ENCODE assay signal across 9 mouse cellular contexts in genomic region chr10:122018594-122019048, GRCm38 (mm10). TPM values are rescaled to one million over a fixed set of nuclear protein-coding genes. Genes with fewer than 3 reads are reported as not detected.
DNase-seq lines count a peak whose midpoint lies in the region; ATAC-seq and TF ChIP-seq lines count a peak whose summit lies in the region.
"Had no signal": no experiment of that assay in that cellular context is flagged by ENCODE, and none has a peak within 500 bp of the region (broad histone marks: within the 10 kb centered on the region; RNA-seq: fewer than 3 reads in every experiment).

No protein-coding gene starts in this region.

- H3K27me3 ChIP-seq in forebrain, embryonic 13.5 days: no peaks in the 10 kb centered on the region
- no peaks in the 10 kb centered on the region for H3K27me3 ChIP-seq in forebrain, embryonic 11.5 days (ENCODE audit: control insufficient read depth, insufficient read depth, low read length)
- no peaks in the 10 kb centered on the region for H3K27me3 ChIP-seq in embryonic facial prominence, embryonic 13.5 days
- H3K27me3 ChIP-seq in liver, embryonic 11.5 days (replicated peaks; ENCODE audit: control insufficient read depth, insufficient read depth, low read length): no peaks in the 10 kb centered on the region
- no peaks in the 10 kb centered on the region for H3K27me3 ChIP-seq in neural tube, embryonic 14.5 days (ENCODE audit: control insufficient read depth, insufficient read depth, low read length)

- peak; percentile 62 for ATAC-seq in forebrain, embryonic 13.5 days
- no peak for ATAC-seq in forebrain, embryonic 11.5 days (replicated peaks; ENCODE audit: low FRiP score)
- ATAC-seq in embryonic facial prominence, embryonic 13.5 days (ENCODE audit: insufficient number of reproducible peaks, insufficient read depth, low FRiP score, low TSS enrichment, low read depth): peak; percentile 26; the same call in 1 of the 2 replicates
- peak; percentile 20; the same call in 1 of the 2 replicates for ATAC-seq in liver, embryonic 11.5 days (replicated peaks; ENCODE audit: low FRiP score)
- peak; percentile 83; the same call in 1 of the 2 replicates for ATAC-seq in neural tube, embryonic 14.5 days (ENCODE audit: low read depth)
- ATAC-seq in activated CD4-positive, CD25-positive, alpha-beta regulatory T cell, adult 4 months: no peak

- no peak overlapping the region for H3K4me2 ChIP-seq in forebrain, embryonic 13.5 days
- no peak overlapping the region for H3K4me2 ChIP-seq in forebrain, embryonic 11.5 days (ENCODE audit: low read depth, low read length, severe bottlenecking)
- peak overlapping the region; percentile 4 for H3K4me2 ChIP-seq in embryonic facial prominence, embryonic 13.5 days
- H3K4me2 ChIP-seq in liver, embryonic 11.5 days: no peak overlapping the region
- H3K4me2 ChIP-seq in neural tube, embryonic 14.5 days (ENCODE audit: low read depth, low read length): no peak overlapping the region

- H3K4me1 ChIP-seq in forebrain, embryonic 13.5 days: peaks cover 8% of the 10 kb centered on the region
- no peaks in the 10 kb centered on the region for H3K4me1 ChIP-seq in forebrain, embryonic 11.5 days (replicated peaks; ENCODE audit: control insufficient read depth, insufficient read depth, low read length)
- peaks cover 24% of the 10 kb centered on the region for H3K4me1 ChIP-seq in embryonic facial prominence, embryonic 13.5 days
- peaks cover 17% of the 10 kb centered on the region for H3K4me1 ChIP-seq in liver, embryonic 11.5 days (replicated peaks; ENCODE audit: control insufficient read depth, insufficient read depth, low read length)
- H3K4me1 ChIP-seq in neural tube, embryonic 14.5 days (ENCODE audit: control insufficient read depth, insufficient read depth, low read length): peaks cover 10% of the 10 kb centered on the region

- no peak overlapping the region for H3K27ac ChIP-seq in forebrain, embryonic 13.5 days
- no peak overlapping the region for H3K27ac ChIP-seq in forebrain, embryonic 11.5 days (ENCODE audit: low read depth, low read length)
- H3K27ac ChIP-seq in embryonic facial prominence, embryonic 13.5 days: peak overlapping the region; percentile 63
- H3K27ac ChIP-seq in liver, embryonic 11.5 days (ENCODE audit: low read depth, low read length): peak overlapping the region; percentile 13; the same call in 1 of the 2 replicates
- peak overlapping the region; percentile 46; the same call in 1 of the 2 replicates for H3K27ac ChIP-seq in neural tube, embryonic 14.5 days (ENCODE audit: low read depth, low read length)
- H3K27ac ChIP-seq in layer of hippocampus, adult 2 months: no peak overlapping the region
- H3K27ac ChIP-seq: macrophage had no signal

- no peak overlapping the region for H3K4me3 ChIP-seq in forebrain, embryonic 13.5 days
- H3K4me3 ChIP-seq in forebrain, embryonic 11.5 days (ENCODE audit: low read depth, low read length): no peak overlapping the region
- no peak overlapping the region for H3K4me3 ChIP-seq in embryonic facial prominence, embryonic 13.5 days
- no peak overlapping the region for H3K4me3 ChIP-seq in liver, embryonic 11.5 days (ENCODE audit: low read depth, low read length)
- H3K4me3 ChIP-seq in neural tube, embryonic 14.5 days (ENCODE audit: low read depth, low read length): no peak overlapping the region
- no peak overlapping the region for H3K4me3 ChIP-seq in layer of hippocampus, adult 2 months

- H3K9me3 ChIP-seq in forebrain, embryonic 13.5 days (replicated peaks): no peaks in the 10 kb centered on the region
- H3K9me3 ChIP-seq in forebrain, embryonic 11.5 days (ENCODE audit: control insufficient read depth, low read length): no peaks in the 10 kb centered on the region
- no peaks in the 10 kb centered on the region for H3K9me3 ChIP-seq in embryonic facial prominence, embryonic 13.5 days
- no peaks in the 10 kb centered on the region for H3K9me3 ChIP-seq in liver, embryonic 11.5 days (ENCODE audit: control insufficient read depth, low read length)
- no peaks in the 10 kb centered on the region for H3K9me3 ChIP-seq in neural tube, embryonic 14.5 days (ENCODE audit: control insufficient read depth, low read length)

- H3K9ac ChIP-seq in forebrain, embryonic 13.5 days: peak overlapping the region; percentile 31; the same call in 1 of the 2 replicates
- no peak overlapping the region for H3K9ac ChIP-seq in forebrain, embryonic 11.5 days (ENCODE audit: low read length)
- no peak overlapping the region for H3K9ac ChIP-seq in embryonic facial prominence, embryonic 13.5 days
- no peak overlapping the region for H3K9ac ChIP-seq in liver, embryonic 11.5 days (ENCODE audit: low read depth, low read length)
- H3K9ac ChIP-seq in neural tube, embryonic 14.5 days (replicated peaks; ENCODE audit: low read depth, low read length): 0 out of 2 replicates have a peak overlapping the region, but pooled peaks have one; percentile 25

- TF ChIP-seq CTCF in layer of hippocampus, adult 2 months (conservative IDR thresholded peaks at IDR 0.05): no peak

- DNase-seq in forebrain, embryonic 11.5 days (ENCODE audit: low spot score): no peak
- DNase-seq in heart, postnatal 4 days: peak; percentile 68
- DNase-seq in liver, embryonic 11.5 days (ENCODE audit: low spot score): no peak
- no peak for DNase-seq in layer of hippocampus, adult 2 months (ENCODE audit: low spot score in 2 of 2)

- WGBS in forebrain, embryonic 13.5 days: 53% methylated on average over 10 of the region's 10 CpGs
- WGBS in forebrain, embryonic 11.5 days: 74% methylated on average over 10 of the region's 10 CpGs
- 40% methylated on average over 10 of the region's 10 CpGs for whole genome bisulfite sequencing in embryonic facial prominence, embryonic 13.5 days
- 61% methylated on average over 10 of the region's 10 CpGs for WGBS in liver, embryonic 11.5 days
- WGBS in neural tube, embryonic 14.5 days: 33% methylated on average over 10 of the region's 10 CpGs

- H3K36me3 ChIP-seq in forebrain, embryonic 13.5 days (ENCODE audit: poor library complexity, severe bottlenecking): no peaks in the 10 kb centered on the region; the same call in 1 of the 2 replicates
- no peaks in the 10 kb centered on the region for H3K36me3 ChIP-seq in forebrain, embryonic 11.5 days (ENCODE audit: control insufficient read depth, insufficient read depth, low read length)
- H3K36me3 ChIP-seq in embryonic facial prominence, embryonic 13.5 days: peaks cover under 1% of the 10 kb centered on the region; the same call in 1 of the 2 replicates
- H3K36me3 ChIP-seq in liver, embryonic 11.5 days (ENCODE audit: control insufficient read depth, insufficient read depth, low read length): no peaks in the 10 kb centered on the region
- no peaks in the 10 kb centered on the region for H3K36me3 ChIP-seq in neural tube, embryonic 14.5 days (ENCODE audit: control insufficient read depth, insufficient read depth, low read length)

RNA-seq across cellular contexts. Expression of gene Srgap1, which starts 28.5 kb away (rescaled TPM):
- 22.2 and 24.6 TPM in 2 replicates for polyA plus RNA-seq in forebrain, embryonic 13.5 days (2015; fragmentation: Nextera tagmentation; extraction: Ambion mirVana)
- 11.7 and 12.0 TPM in 2 replicates for polyA plus RNA-seq in forebrain, embryonic 11.5 days (2014; fragmentation: Nextera tagmentation; extraction: Ambion mirVana)
- 16.3 and 17.4 TPM in 2 replicates for polyA plus RNA-seq in embryonic facial prominence, embryonic 13.5 days (2015; fragmentation: Nextera tagmentation; extraction: Ambion mirVana)
- 10 to 100 TPM; 11.9 to 13.2 TPM for total RNA-seq in heart, postnatal 4 days (2021)
- 2.8 and 3.8 TPM in 2 replicates for polyA plus RNA-seq in liver, embryonic 11.5 days (2014; fragmentation: Nextera tagmentation; extraction: Ambion mirVana)
- 27.4 and 32.8 TPM in 2 replicates for polyA plus RNA-seq in neural tube, embryonic 14.5 days (2014; fragmentation: Nextera tagmentation; extraction: Ambion mirVana)
- 10 to 100 TPM; 12.3 to 13.4 TPM for total RNA-seq in layer of hippocampus, adult 2 months (2021)
- polyA plus RNA-seq in activated CD4-positive, CD25-positive, alpha-beta regulatory T cell, adult 4 months (2017; shearing (Covaris generic)): under 1 TPM; 0.18 to 0.20 TPM

Comparison
In these comparisons a context has a peak if more than half of its experiments do, and no peak if none do; other contexts are left out.
1. ATAC-seq: peak in forebrain, embryonic 13.5 days (single experiment), embryonic facial prominence, embryonic 13.5 days (single experiment), liver, embryonic 11.5 days (single experiment) and neural tube, embryonic 14.5 days (single experiment); none in forebrain, embryonic 11.5 days (single experiment) and activated CD4-positive, CD25-positive, alpha-beta regulatory T cell, adult 4 months (single experiment).
2. H3K9ac ChIP-seq: peak in forebrain, embryonic 13.5 days (single experiment) and neural tube, embryonic 14.5 days (single experiment); none in forebrain, embryonic 11.5 days (single experiment), embryonic facial prominence, embryonic 13.5 days (single experiment) and liver, embryonic 11.5 days (single experiment).
3. H3K27ac ChIP-seq: peak in embryonic facial prominence, embryonic 13.5 days (single experiment), liver, embryonic 11.5 days (single experiment) and neural tube, embryonic 14.5 days (single experiment); none in forebrain, embryonic 13.5 days (single experiment), forebrain, embryonic 11.5 days (single experiment) and layer of hippocampus, adult 2 months (single experiment).